Mouse (Mus musculus) forebrain, embryonic 16.5 days (tissue): ENCODE data around the gene Fgfr2. TPM values are rescaled to one million over a fixed set of nuclear protein-coding genes. Genes with fewer than 3 reads are reported as not detected.

Experiments
- ATAC-seq: fragments of 200-750 bp; cut with Nextera tagmentation; 2 replicates; pipeline ENCODE4 v1.8.0; 2017; ENCODE audit warnings: mild to moderate bottlenecking, moderate library complexity
- H3K27ac ChIP-seq: fragments of 300-500 bp; sonication (generic); 2 replicates; pipeline ENCODE4 v1.5.1; 2014; ENCODE audit warnings: low read length, control low read depth
- H3K27me3 ChIP-seq: fragments of 300-500 bp; sonication (generic); replicated peaks from 2 replicates; pipeline ENCODE4 v1.6.1; 2014; ENCODE audit warnings: low read length; ENCODE audit not compliant: control insufficient read depth, insufficient read depth
- H3K36me3 ChIP-seq: fragments of 300-500 bp; sonication (generic); 2 replicates; pipeline ENCODE4 v1.6.1; 2014; ENCODE audit not compliant: control insufficient read depth, insufficient read depth
- H3K4me1 ChIP-seq: fragments of 300-500 bp; sonication (generic); replicated peaks from 2 replicates; pipeline ENCODE4 v1.6.1; 2014; ENCODE audit warnings: low read length; ENCODE audit not compliant: control insufficient read depth, insufficient read depth
- H3K4me2 ChIP-seq: fragments of 300-500 bp; sonication (generic); 2 replicates; pipeline ENCODE4 v1.6.1; 2014; ENCODE audit warnings: mild to moderate bottlenecking, low read length, control low read depth
- H3K4me3 ChIP-seq: fragments of 300-500 bp; sonication (generic); replicated peaks from 2 replicates; pipeline ENCODE4 v1.5.1; 2014; ENCODE audit warnings: mild to moderate bottlenecking, low read length, control low read depth
- H3K9ac ChIP-seq: fragments of 300-500 bp; sonication (generic); replicated peaks from 2 replicates; pipeline ENCODE4 v1.6.1; 2014; ENCODE audit warnings: low read depth, low read length, control low read depth
- H3K9me3 ChIP-seq: fragments of 300-500 bp; sonication (generic); 2 replicates; pipeline ENCODE4 v1.6.1; 2016; ENCODE audit warnings: low read length; ENCODE audit not compliant: control insufficient read depth
- WGBS: fragments of 180-500 bp; shearing (Covaris S2); extraction: QIAGEN DNeasy Blood & Tissue Kit; methylation state at CpG from one replicate; pipeline ENCODE4 v1.1.7; 2014; 5-methylcytosine and 5-hydroxymethylcytosine counted together
- polyA plus RNA-seq: library from polyadenylated mRNA; unstranded; fragments of >200 nt; fragmentation: Nextera tagmentation; extraction: Ambion mirVana; gene quantifications from 2 replicates; pipeline ENCODE4 v1.2.1, GENCODE M21; 2015

Fgfr2 gene
- polyA plus RNA-seq, 1 experiment from 2014 or later: 39.2 TPM

DNA sequence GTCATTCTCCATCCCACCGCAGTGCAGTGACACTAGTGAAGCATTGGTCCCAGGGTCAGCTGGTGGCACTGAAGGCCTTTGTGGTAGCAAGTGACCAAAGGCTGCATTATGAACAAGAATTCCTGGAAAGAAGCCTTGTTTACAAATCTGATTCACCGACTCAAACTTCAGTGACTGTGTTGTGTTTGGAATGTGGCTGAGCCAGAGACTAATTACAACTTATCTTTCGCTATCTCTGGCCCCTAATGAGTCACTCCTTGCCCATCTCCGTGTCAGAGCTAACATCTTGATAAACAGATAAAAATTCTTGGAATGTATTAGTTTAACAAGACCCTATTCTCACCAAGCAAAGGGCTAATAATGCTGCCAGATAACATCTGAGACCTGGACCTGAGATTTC, 778.5 kb downstream of the Fgfr2 start:
- Histone ChIP-seq H3K27ac (no peak overlapping the region), H3K9ac (no peak overlapping the region), H3K36me3 (no peaks in the 10 kb centered on the region), H3K9me3 (no peaks in the 10 kb centered on the region), H3K4me3 (no peak overlapping the region), H3K4me2 (no peak overlapping the region), H3K4me1 (no peaks in the 10 kb centered on the region), H3K27me3 (no peaks in the 10 kb centered on the region)
- 70% methylated on average over 4 of the region's 4 CpGs for WGBS
- no peak for ATAC-seq

DNA sequence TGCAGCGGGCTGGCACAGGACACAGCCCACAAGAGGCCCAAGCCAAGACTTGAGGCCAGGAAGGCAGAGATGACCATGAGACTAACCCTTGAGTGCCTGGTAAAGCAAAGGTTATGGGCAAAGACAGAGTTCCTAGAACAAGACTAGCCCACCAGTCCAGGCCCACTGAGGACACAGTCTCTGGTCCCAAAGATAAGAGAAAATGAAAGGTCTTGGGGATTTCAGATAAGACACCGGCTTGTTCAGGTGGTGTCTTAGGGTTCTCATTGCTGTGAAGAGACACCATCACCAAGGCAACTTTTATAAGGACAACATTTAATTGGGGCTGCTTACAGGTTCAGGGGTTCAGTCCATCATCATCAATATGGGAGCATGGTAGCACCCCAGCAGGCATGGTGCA, 779.2 kb downstream of the Fgfr2 start:
- H3K36me3 ChIP-seq: no peaks in the 10 kb centered on the region
- 89% methylated on average over 2 of the region's 2 CpGs for WGBS
- no peak overlapping the region for H3K9ac ChIP-seq
- no peak overlapping the region for H3K27ac ChIP-seq
- H3K4me3 ChIP-seq: no peak overlapping the region
- no peaks in the 10 kb centered on the region for H3K9me3 ChIP-seq
- no peak overlapping the region for H3K4me2 ChIP-seq
- H3K27me3 ChIP-seq: no peaks in the 10 kb centered on the region
- H3K4me1 ChIP-seq: no peaks in the 10 kb centered on the region
- no peak for ATAC-seq

DNA sequence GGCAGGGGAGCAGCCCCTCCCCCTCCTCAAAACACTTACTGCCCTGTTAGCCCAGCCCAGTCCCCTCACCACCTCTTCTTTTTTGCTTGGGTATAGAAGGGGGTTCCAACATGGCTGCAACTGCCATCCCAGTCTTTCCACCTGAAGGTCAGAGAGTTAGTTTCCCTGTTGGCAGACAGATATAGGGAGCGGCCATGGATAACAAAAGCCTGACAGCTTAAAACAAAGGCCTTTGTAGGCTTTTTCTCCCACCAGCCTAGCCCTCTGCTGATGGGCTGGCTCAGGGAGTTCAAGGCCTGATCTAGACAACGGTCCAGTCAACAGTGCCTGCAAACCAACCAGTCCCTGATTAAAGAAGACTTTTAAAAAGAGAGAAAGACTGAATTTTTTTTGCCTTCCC, 780.0 kb downstream of the Fgfr2 start:
- H3K9ac ChIP-seq: no peak overlapping the region
- no peak overlapping the region for H3K4me2 ChIP-seq
- no peaks in the 10 kb centered on the region for H3K4me1 ChIP-seq
- no peak overlapping the region for H3K27ac ChIP-seq
- no peaks in the 10 kb centered on the region for H3K36me3 ChIP-seq
- H3K27me3 ChIP-seq: no peaks in the 10 kb centered on the region
- 54% methylated on average over 2 of the region's 2 CpGs for WGBS
- H3K4me3 ChIP-seq: no peak overlapping the region
- ATAC-seq: no peak
- H3K9me3 ChIP-seq: no peaks in the 10 kb centered on the region

DNA sequence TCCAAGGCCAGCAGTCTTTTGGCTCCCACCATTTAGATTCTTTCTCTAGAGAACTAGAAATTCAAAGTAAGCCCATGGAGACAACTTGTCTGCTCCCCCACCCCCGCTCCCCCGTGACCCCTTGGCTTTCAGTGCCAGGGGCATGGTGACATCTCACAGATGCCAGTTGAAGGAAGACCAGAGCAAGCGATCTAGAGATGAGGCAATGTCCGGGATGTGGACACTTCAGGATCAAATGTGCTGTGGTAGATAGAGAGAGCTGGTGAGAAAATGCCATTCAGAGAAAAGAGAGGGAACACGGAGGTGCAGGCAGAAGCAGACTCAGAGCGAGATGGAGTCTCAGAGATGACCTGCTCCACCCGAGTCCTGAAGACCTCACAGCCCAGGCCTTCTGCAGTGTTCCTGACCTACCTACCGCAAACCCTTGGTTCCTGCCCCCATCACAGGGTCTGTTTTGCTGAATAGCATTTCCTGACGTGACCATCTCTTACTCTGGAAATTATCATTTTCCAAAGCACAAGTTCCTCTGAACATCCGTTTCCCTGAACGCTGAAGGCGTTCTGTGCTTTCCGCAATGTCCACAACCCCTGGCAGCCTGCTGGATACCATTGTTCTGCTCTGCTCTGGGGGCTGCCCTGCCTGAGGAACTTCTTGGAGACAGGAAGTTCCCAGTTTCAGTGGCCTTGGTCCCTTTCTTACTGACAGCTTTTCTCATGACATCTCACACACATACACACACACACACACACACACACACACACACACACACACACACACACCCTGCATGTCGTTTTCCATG, 783.9 kb downstream of the Fgfr2 start:
- peaks cover 16% of the 10 kb centered on the region for H3K4me1 ChIP-seq
- ATAC-seq: no peak
- 0 out of 2 replicates have a peak, but pooled peaks cover 2% of the 10 kb centered on the region for H3K9me3 ChIP-seq
- H3K27ac ChIP-seq: no peak overlapping the region
- H3K4me2 ChIP-seq: no peak overlapping the region
- no peaks in the 10 kb centered on the region for H3K27me3 ChIP-seq
- H3K4me3 ChIP-seq: no peak overlapping the region
- H3K36me3 ChIP-seq: no peaks in the 10 kb centered on the region
- 84% methylated on average over 14 of the region's 14 CpGs for WGBS
- no peak overlapping the region for H3K9ac ChIP-seq

DNA sequence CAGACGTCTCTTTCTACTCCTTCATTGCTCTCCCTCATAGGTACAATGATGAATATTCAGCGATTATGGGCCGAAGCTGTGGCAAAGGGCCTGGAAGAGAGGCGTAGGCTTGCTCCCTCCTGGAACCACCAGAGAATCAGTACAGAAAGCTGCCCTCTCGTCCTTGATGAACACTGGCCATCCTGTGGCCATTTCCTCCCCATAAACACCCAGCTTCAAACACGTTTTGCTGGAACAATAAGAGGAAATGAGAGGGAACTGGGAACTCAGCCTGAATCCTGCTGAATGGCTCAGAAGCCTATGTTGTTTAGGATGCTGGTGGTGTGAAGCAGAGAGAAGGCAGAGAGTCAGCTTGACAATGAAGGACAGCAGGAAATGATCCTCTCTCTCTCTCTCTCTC, 784.8 kb downstream of the Fgfr2 start:
- no peak for ATAC-seq
- H3K36me3 ChIP-seq: no peaks in the 10 kb centered on the region
- 69% methylated on average over 6 of the region's 6 CpGs for WGBS

DNA sequence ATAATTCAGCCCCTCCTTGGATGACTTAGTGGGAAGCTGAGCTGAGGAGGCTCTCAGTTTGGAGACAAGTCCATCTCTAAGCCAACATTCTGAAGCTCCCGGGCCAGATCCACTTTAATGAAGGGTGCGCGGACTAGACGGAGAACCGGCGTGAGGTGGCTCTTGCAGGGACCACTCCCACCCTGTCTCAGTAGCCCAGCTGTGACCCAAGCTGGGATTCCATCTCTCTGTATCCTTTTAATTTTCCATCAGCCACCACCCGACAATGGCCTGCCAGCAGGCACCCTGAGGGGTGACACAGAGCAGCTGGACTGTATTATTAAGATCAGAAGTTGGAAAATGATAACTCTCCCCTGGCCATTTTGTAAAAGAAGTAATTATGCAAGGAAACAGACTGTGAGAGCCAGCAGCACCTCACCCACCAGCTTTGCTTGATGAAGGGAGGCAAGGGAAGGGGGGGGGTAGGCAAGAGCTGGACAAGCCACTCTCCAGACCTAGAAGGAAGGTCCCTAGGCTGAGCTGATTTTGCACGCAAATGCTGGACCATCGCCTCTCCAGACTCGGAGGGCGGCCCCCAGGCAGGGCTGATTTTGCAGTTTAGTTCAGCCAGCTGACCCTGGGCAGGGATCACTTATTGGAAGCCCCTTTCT, 785.8 kb downstream of the Fgfr2 start:
- Histone ChIP-seq H3K27ac (peak overlapping the region; percentile 73), H3K9ac (no peak overlapping the region), H3K36me3 (no peaks in the 10 kb centered on the region), H3K9me3 (0 out of 2 replicates have a peak, but pooled peaks cover 2% of the 10 kb centered on the region), H3K4me2 (no peak overlapping the region), H3K27me3 (no peaks in the 10 kb centered on the region), H3K4me1 (peaks cover 16% of the 10 kb centered on the region), H3K4me3 (no peak overlapping the region)
- WGBS: 73% methylated on average over 11 of the region's 11 CpGs
- no peak for ATAC-seq

More for the DNA sequence above, 784.8 kb downstream of the Fgfr2 start:
- H3K4me1 ChIP-seq: peaks cover 16% of the 10 kb centered on the region
- H3K4me2 ChIP-seq: no peak overlapping the region
- H3K4me3 ChIP-seq: no peak overlapping the region
- no peaks in the 10 kb centered on the region for H3K27me3 ChIP-seq
- no peak overlapping the region for H3K9ac ChIP-seq
- H3K27ac ChIP-seq: no peak overlapping the region
- 0 out of 2 replicates have a peak, but pooled peaks cover 2% of the 10 kb centered on the region for H3K9me3 ChIP-seq

DNA sequence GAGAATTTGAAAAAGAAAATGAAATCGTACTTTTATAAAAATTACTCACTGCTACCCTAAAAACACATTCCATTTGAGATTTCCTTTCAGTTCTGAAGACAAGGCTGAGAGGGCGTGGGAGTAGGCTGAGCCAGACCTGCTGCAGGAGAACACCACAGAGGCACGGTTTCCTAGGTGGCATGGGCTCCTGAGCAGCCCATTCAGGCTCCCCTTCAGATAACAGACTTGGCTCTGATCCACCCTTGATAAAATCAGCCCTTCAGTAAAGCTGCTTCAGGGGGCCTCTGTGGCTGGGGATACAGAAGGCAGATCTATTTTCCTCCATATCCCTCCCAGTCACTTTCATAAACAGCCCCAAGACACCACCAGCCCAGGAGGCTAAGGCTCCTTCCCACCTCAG, 786.4 kb downstream of the Fgfr2 start:
- Histone ChIP-seq H3K4me2 (no peak overlapping the region), H3K36me3 (no peaks in the 10 kb centered on the region), H3K4me1 (peaks cover 16% of the 10 kb centered on the region), H3K9ac (no peak overlapping the region), H3K9me3 (0 out of 2 replicates have a peak, but pooled peaks cover 2% of the 10 kb centered on the region), H3K27me3 (no peaks in the 10 kb centered on the region), H3K27ac (peak overlapping the region; percentile 73), H3K4me3 (no peak overlapping the region)
- 29% methylated on average over 3 of the region's 3 CpGs for WGBS
- peak; percentile 59; the same call in 1 of the 2 replicates for ATAC-seq

DNA sequence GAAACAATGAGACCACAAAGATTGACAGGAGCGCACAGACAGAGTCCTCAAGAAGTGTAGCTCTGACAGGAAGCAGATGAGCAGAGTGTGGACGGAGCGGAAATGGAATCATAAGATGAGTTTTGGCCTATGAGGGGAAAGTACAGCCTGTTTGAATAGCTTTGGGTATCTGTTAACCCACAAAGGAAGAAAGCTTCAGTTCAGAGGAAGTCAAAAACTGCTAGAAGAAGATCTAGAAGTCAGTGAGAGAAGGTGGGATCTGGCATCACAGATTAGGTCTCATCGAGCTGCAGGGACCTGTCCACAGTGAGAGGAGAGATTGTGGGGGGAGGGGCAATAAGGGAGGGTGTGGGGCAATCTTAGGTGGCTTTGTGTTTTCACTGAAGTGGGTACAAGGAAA, 787.8 kb downstream of the Fgfr2 start:
- H3K4me2 ChIP-seq: no peak overlapping the region
- no peak for ATAC-seq

DNA sequence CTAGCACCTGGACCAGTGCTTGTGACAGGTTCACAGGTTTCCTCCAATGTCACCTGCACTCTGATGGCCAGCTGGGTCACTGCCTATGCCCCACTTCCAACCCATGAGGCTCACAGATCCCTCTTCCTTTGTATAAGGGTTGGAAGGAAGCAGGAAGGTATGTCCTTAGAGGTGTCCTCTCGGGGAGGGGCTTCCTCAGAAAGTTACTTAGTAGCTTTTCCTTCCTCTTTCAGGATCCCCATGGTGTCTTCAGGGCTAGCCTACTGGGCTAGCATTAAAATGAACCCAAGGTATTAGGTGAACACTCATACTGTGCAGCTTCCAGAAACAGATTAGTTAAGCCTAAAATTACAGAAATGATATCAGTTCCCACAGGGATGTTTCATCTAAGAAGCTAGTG, 790.1 kb downstream of the Fgfr2 start:
- Histone ChIP-seq H3K36me3 (no peaks in the 10 kb centered on the region), H3K4me1 (peaks cover 16% of the 10 kb centered on the region), H3K9ac (no peak overlapping the region), H3K4me2 (no peak overlapping the region), H3K4me3 (no peak overlapping the region), H3K27me3 (no peaks in the 10 kb centered on the region), H3K27ac (no peak overlapping the region), H3K9me3 (0 out of 2 replicates have a peak, but pooled peaks cover 2% of the 10 kb centered on the region)
- no peak for ATAC-seq
- 77% methylated on average over 1 of the region's 1 CpGs for WGBS

More for the DNA sequence above, 787.8 kb downstream of the Fgfr2 start:
- no peaks in the 10 kb centered on the region for H3K36me3 ChIP-seq
- WGBS: 95% methylated on average over 4 of the region's 4 CpGs
- peaks cover 16% of the 10 kb centered on the region for H3K4me1 ChIP-seq
- H3K9me3 ChIP-seq: 0 out of 2 replicates have a peak, but pooled peaks cover 2% of the 10 kb centered on the region
- H3K27ac ChIP-seq: no peak overlapping the region
- no peak overlapping the region for H3K9ac ChIP-seq
- no peaks in the 10 kb centered on the region for H3K27me3 ChIP-seq
- no peak overlapping the region for H3K4me3 ChIP-seq
